Mouse (Mus musculus) megakaryocyte, embryonic 14.5 days (primary cell): ENCODE results near the gene Platr17.

Experiments used
- FLI1 ChIP-seq: IDR thresholded peaks from 2 replicates; pipeline ENCODE4 v1.6.1; 2012; ENCODE audit warnings: low read length, inconsistent platforms, mixed read lengths
- GATA1 ChIP-seq: IDR thresholded peaks from 3 replicates; pipeline ENCODE4 v1.6.1; 2012; ENCODE audit warnings: mixed read lengths, low read length, inconsistent platforms, borderline replicate concordance

DNA sequence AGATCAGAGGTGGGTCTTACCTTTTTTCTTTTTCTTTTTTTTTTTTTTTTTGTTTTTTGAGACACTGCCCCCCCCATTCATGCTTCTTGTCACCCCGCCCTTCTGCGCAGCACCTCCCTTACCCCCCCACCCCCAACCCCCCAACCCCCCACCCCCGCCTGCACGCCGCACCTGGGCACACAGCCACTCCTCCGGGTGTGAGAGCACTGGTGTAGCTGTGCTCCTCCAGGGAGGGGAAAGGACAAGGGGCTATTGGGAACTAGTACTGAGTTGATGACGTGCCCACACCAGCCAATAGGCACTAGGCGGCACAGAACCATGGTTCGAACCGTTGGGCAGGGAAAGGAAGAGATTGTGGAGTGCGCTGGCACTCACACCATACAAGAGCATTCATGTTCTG is 30.5 kb upstream of the Platr17 start:
- no peak for TF ChIP-seq GATA1
- TF ChIP-seq FLI1 = no peak
